Mouse (Mus musculus): ENCODE results near the gene Krt16.
"Not testable (repeated sequence)": the region's sequence is repeated elsewhere in the genome, so short reads cannot be mapped to it uniquely, and the experiment has no call there.

Gene Krt16

DNA sequence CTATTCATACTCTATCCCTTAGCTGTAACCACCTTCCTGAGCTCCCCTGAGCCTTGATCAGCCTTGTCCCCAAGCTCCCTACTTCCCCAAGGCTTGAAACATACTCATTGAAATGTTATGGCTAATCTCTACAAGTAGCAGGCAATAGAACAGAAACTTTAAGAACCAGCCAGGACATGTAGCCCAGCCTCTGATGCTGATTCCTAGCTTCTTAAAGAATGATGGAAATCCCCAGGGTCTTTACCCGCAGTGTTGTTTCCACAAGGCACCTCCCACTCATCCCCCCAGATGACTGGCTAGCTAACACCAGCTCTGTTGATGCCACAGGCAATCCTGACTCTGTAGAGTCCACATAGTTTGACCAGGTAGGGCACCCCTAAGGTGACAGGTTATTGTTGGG is 9.3 kb upstream of the Krt16 start:
- DNase-seq (ENCODE audit: inconsistent ontology term), result no peak

DNA sequence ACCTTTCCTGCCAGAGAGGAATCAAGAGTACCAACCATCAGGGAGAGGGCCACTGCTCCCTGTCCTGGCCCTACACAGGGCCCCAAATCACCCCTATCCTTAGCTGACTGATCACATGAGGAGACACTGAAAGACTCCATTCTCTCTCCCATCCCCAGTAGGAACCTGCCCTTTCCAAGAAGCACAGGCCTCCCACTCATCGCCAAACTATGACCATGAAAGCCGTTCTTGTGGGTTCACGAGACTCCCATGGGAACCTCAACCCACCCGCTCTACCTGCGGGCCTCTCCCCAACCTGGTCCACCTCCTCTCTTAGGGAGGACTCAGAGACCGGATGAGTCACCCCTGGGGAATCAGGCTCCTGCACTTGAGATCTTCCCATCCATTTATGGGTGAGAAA is 6.8 kb upstream of the Krt16 start:
- no peak for DNase-seq (ENCODE audit: inconsistent ontology term)

- DNase-seq (ENCODE audit: inconsistent ontology term), result no peak
Measured at GRCm38 (mm10) chr11:100254360-100255090, 5.8 kb upstream of the Krt16 start.

GRCm38 (mm10) chr11:100246471-100246870 is 2.2 kb downstream of the Krt16 start:
- not testable (repeated sequence) for DNase-seq (ENCODE audit: inconsistent ontology term)

- not testable (repeated sequence) for DNase-seq (ENCODE audit: inconsistent ontology term)
Measured at GRCm38 (mm10) chr11:100240272-100240671, 8.4 kb downstream of the Krt16 start.

DNA sequence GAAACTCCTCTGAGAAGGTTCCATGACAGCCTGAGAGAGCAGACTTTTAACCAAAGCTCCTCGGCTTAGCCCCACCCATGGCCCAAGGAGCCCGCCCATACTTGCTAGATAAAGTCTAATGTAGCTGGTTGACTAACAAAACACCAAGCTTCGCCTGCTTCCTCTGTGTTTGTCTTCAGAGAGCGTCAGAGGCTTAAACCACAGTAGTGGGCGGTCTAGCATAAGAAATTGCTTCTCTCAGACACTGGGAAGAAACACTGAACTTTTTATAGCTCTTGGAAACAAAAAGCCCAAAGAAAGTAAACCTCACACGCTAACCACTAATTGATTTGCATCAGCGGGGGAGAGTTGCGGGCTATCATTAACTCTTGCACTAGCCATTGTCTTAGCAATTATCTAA is 27.0 kb downstream of the Krt16 start:
- DNase-seq (ENCODE audit: inconsistent ontology term), result peak; percentile 17

- no peak for DNase-seq (ENCODE audit: inconsistent ontology term)
Measured at GRCm38 (mm10) chr11:100219304-100219703, 29.4 kb downstream of the Krt16 start.

DNA sequence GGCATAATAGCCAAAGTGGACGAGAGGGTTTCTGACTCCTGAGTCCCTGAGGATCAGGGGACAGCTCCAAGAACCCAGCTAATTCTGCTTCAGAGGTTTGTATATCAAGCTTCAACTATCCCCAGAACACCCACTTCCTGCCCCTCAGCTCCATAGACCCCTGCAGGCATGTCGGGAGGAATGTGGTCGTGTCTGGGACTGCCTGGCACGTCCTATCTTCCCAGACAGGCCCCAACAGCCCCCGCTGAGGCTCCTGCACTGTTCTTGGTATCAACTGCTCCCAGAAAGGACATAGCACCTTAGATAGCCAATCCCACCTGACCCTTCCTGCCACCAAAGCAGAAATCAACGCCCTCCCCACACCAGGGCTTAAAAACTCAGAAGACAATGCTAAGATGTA is 40.2 kb downstream of the Krt16 start:
- DNase-seq (ENCODE audit: inconsistent ontology term), result no peak

DNA sequence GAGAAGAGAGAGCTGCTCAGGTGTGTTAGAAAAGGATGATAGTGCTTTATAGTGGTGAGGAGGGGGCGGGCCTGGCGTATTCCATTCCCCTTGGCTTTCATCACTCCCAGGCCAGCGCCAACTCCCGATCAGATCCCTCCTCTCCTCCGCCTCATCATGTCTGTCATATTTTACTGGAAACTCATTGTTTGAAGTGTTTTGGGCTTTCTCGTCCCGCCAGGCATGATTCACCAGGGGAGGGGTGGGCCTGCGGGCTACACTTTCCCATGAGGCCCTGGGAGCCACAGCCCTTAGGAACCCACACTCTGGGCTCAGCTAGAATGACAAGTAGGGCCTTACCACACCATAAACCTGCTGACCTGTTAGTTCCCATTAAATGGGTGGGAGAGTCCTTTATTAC is 41.2 kb downstream of the Krt16 start, which contains the start of gene Krt14:
TSS of gene Krt14 (minus strand) at position 51 of the 400 bp plus-strand sequence.
- DNase-seq (ENCODE audit: inconsistent ontology term), result no peak

DNA sequence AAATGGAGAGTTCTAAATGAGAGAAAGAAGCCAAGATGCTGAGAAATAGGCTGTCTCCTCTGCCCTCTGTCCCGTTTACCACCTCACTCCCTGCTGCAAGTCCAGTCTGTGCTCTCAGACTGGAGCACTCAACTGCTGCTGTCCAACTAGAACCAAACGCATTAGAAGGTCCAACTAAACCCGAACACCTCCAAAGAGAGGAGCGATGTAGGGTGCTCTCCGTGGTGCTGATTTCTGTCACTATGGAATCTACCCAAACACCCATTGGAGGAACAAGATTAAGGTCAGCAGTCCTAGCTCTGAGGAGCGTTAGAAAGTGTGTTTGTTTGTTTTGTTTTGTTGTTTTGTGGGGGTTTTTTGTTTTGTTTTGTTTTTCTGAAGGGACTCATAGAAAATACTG is 45.3 kb downstream of the Krt16 start:
- peak; percentile 65 for DNase-seq (ENCODE audit: inconsistent ontology term)

DNA sequence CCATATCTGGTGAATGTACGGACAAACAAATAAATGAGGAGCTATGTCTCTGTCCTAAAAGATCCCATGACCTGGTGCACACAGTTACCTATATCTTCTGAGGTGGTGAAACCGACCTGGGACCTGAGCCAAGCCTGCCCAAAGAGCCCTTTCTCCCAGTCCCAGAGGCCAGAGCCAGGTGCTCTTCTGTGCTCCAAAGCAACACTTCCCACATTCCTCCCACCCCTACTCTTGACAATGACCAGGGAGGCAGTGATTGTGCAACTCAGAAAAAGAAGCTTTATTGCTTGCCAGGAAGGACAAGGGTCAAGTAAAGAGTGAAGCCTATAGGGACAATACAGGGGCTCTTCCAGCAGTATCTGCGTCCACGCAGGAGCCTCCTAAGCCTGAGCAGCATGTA is 45.8 kb downstream of the Krt16 start:
- DNase-seq (ENCODE audit: inconsistent ontology term), result no peak

DNA sequence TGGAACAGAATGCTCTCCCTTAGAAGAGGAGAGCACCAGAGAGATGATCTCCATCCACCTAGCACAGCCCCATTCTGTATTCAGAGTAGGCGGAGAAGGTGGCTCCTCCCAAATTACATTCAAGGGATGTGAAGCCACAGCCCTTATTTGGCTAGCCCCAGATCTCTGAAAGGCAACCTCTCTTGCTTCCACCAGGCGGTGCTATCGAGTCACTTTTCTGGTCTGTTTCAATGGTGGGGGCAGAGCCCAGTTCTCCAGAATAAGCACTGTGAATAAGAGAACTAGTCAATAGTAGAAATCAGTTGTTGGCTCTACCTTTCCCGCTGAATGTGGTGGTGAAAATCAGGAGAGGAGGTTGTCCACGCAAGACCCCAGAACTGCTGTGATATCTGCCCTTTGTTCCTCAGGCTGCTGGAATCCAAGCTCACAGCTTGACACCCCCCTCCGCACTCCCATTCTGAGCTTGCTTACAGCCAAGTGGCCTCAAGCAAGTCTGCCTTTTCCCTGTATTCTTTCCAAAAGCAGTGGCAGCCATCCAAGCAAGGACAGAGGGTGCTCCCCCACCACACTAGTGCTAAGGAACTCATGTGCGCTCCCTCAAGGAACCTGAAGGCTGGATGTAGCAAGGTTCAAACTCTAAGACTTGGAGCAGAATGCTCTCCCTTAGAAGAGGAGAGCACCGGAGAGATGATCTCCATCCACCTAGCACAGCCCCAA is 48.4 kb downstream of the Krt16 start:
- DNase-seq (ENCODE audit: inconsistent ontology term), result no peak

GRCm38 (mm10) chr11:100198666-100199065 is 50.0 kb downstream of the Krt16 start:
- peak; percentile 45 for DNase-seq (ENCODE audit: inconsistent ontology term)

Data from Muller cell, postnatal 12 days (primary cell).